Mouse (Mus musculus): ENCODE measurements around the gene Nt5c1a. TPM values are rescaled to one million over a fixed set of nuclear protein-coding genes. Genes with fewer than 3 reads are reported as not detected.
"Not testable (repeated sequence)": the region's sequence is repeated elsewhere in the genome, so short reads cannot be mapped to it uniquely, and the experiment has no call there.

Gene Nt5c1a
- 0.37 and 0.39 TPM in 2 replicates for polyA plus RNA-seq (2014; fragmentation: Nextera tagmentation; extraction: Ambion mirVana)

- H3K27me3 ChIP-seq (ENCODE audit: control insufficient read depth, insufficient read depth, low read length) = peaks cover 52% of the 10 kb centered on the region
- H3K4me1 ChIP-seq (ENCODE audit: control insufficient read depth, insufficient read depth, low read length) = peaks cover 11% of the 10 kb centered on the region
- H3K4me2 ChIP-seq = peak within 1 kb of the TSS; percentile 88
- H3K4me3 ChIP-seq (ENCODE audit: low read depth, low read length) = peak within 1 kb of the TSS; percentile 48
- no peak within 1 kb of the TSS for H3K27ac ChIP-seq (ENCODE audit: low read depth, low read length)
- H3K36me3 ChIP-seq (ENCODE audit: control insufficient read depth, insufficient read depth, low read length) = no peaks in the 10 kb centered on the region
- ATAC-seq (replicated peaks; ENCODE audit: insufficient number of reproducible peaks, low FRiP score, low TSS enrichment) = no peak
- WGBS (ENCODE audit: insufficient replicate concordance) = 1% methylated on average over 58 of the region's 58 CpGs
- H3K9me3 ChIP-seq (replicated peaks; ENCODE audit: control insufficient read depth, low read length) = no peaks in the 10 kb centered on the region
- H3K9ac ChIP-seq (ENCODE audit: low read depth, low read length) = peak within 1 kb of the TSS; percentile 65
Measured at GRCm38 (mm10) chr4:123201186-123202093, at the start of gene Nt5c1a. Nt5c1a (plus strand) TSS chr4:123201504.

DNA sequence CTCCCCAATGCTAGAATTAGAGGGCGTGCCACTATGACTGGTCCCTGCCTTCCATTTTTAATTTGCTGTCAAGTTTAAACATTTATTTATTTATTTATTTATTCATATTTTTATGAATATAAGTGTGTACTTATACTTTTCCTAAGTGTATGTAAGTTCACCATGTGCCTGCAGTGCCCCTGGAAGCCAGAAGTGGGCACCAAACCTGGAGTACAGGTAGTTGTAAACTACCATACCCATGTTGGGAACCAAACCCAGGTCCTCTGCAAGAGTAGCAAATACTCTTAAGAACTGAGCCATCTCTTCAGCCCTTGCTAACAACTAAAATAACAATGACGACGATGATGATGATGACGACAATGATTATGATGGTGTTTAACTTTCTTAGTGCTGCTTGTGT is 49.3 kb upstream of the Nt5c1a start:
- no peak for ATAC-seq (replicated peaks; ENCODE audit: insufficient number of reproducible peaks, low FRiP score, low TSS enrichment)
- Histone ChIP-seq H3K4me2 (no peak overlapping the region), H3K36me3 (ENCODE audit: control insufficient read depth, insufficient read depth, low read length) (no peaks in the 10 kb centered on the region), H3K9ac (ENCODE audit: low read depth, low read length) (no peak overlapping the region), H3K27me3 (ENCODE audit: control insufficient read depth, insufficient read depth, low read length) (peaks cover 5% of the 10 kb centered on the region), H3K27ac (ENCODE audit: low read depth, low read length) (no peak overlapping the region), H3K9me3 (replicated peaks; ENCODE audit: control insufficient read depth, low read length) (no peaks in the 10 kb centered on the region), H3K4me1 (ENCODE audit: control insufficient read depth, insufficient read depth, low read length) (no peaks in the 10 kb centered on the region), H3K4me3 (ENCODE audit: low read depth, low read length) (no peak overlapping the region)
- 69% methylated on average over 4 of the region's 4 CpGs for WGBS (ENCODE audit: insufficient replicate concordance)

- ATAC-seq (replicated peaks; ENCODE audit: insufficient number of reproducible peaks, low FRiP score, low TSS enrichment) = no peak
- no peak overlapping the region for H3K4me3 ChIP-seq (ENCODE audit: low read depth, low read length)
- H3K9ac ChIP-seq (ENCODE audit: low read depth, low read length) = no peak overlapping the region
- H3K4me1 ChIP-seq (ENCODE audit: control insufficient read depth, insufficient read depth, low read length) = no peaks in the 10 kb centered on the region
- H3K27me3 ChIP-seq (ENCODE audit: control insufficient read depth, insufficient read depth, low read length) = peaks cover 3% of the 10 kb centered on the region
- no peak overlapping the region for H3K4me2 ChIP-seq
- H3K36me3 ChIP-seq (ENCODE audit: control insufficient read depth, insufficient read depth, low read length) = no peaks in the 10 kb centered on the region
- H3K27ac ChIP-seq (ENCODE audit: low read depth, low read length) = no peak overlapping the region
- WGBS (ENCODE audit: insufficient replicate concordance) = 36% methylated on average over 5 of the region's 5 CpGs
- no peaks in the 10 kb centered on the region for H3K9me3 ChIP-seq (replicated peaks; ENCODE audit: control insufficient read depth, low read length)
Measured at GRCm38 (mm10) chr4:123152976-123153375, 48.3 kb upstream of the Nt5c1a start.

- Histone ChIP-seq H3K36me3 (ENCODE audit: control insufficient read depth, insufficient read depth, low read length) (no peaks in the 10 kb centered on the region), H3K27me3 (ENCODE audit: control insufficient read depth, insufficient read depth, low read length) (peaks cover 5% of the 10 kb centered on the region), H3K4me3 (ENCODE audit: low read depth, low read length) (no peak overlapping the region), H3K4me2 (no peak overlapping the region), H3K4me1 (ENCODE audit: control insufficient read depth, insufficient read depth, low read length) (no peaks in the 10 kb centered on the region), H3K9me3 (replicated peaks; ENCODE audit: control insufficient read depth, low read length) (no peaks in the 10 kb centered on the region), H3K27ac (ENCODE audit: low read depth, low read length) (no peak overlapping the region), H3K9ac (ENCODE audit: low read depth, low read length) (no peak overlapping the region)
- WGBS (ENCODE audit: insufficient replicate concordance) = 28% methylated on average over 4 of the region's 4 CpGs
- no peak for ATAC-seq (replicated peaks; ENCODE audit: insufficient number of reproducible peaks, low FRiP score, low TSS enrichment)
Measured at GRCm38 (mm10) chr4:123155004-123155403, 46.3 kb upstream of the Nt5c1a start.

DNA sequence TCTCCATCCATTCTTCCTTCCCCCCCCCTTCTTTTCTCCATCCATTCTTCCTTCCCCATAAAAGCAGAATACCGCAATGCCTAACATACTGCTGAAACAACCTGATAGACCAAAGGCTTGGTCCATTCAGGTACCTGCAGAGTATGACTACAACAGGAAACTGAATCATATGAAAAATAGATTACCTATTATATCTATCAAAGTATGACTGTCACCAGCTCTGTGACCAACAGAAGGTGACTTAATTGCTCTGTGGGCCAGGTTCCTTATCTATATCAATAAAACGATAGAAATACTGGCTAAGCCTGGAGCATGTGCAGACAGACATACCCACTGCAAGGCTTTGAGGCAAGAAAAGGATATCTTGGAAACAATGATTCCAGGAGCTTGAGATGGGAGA is 45.9 kb upstream of the Nt5c1a start:
- WGBS (ENCODE audit: insufficient replicate concordance) = 53% methylated on average over 2 of the region's 2 CpGs
- no peaks in the 10 kb centered on the region for H3K4me1 ChIP-seq (ENCODE audit: control insufficient read depth, insufficient read depth, low read length)
- ATAC-seq (replicated peaks; ENCODE audit: insufficient number of reproducible peaks, low FRiP score, low TSS enrichment) = no peak
- H3K27me3 ChIP-seq (ENCODE audit: control insufficient read depth, insufficient read depth, low read length) = peaks cover 8% of the 10 kb centered on the region
- H3K4me2 ChIP-seq = no peak overlapping the region
- no peak overlapping the region for H3K27ac ChIP-seq (ENCODE audit: low read depth, low read length)
- no peak overlapping the region for H3K9ac ChIP-seq (ENCODE audit: low read depth, low read length)
- no peak overlapping the region for H3K4me3 ChIP-seq (ENCODE audit: low read depth, low read length)
- H3K36me3 ChIP-seq (ENCODE audit: control insufficient read depth, insufficient read depth, low read length) = no peaks in the 10 kb centered on the region
- H3K9me3 ChIP-seq (replicated peaks; ENCODE audit: control insufficient read depth, low read length) = no peaks in the 10 kb centered on the region

DNA sequence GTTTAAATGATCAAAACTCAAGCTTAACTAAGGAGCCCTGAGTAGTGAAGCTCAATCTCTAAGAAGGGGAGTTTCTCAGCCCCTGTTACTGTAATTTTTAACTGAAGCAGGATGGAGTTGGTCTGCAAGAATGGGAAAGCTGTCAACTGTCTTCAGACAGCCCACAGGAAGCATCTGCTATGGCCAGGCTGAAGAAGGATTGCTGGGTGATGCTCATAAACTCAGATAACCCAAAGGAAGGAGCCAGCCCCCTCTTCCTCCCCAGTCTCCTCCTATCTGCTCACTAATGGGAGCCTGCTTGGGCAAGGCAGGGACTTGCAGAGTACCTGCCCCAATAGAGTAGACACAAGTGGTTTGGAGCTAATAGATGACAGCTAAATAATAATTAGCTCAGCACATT is 45.5 kb upstream of the Nt5c1a start:
- Histone ChIP-seq H3K4me1 (ENCODE audit: control insufficient read depth, insufficient read depth, low read length) (no peaks in the 10 kb centered on the region), H3K4me2 (no peak overlapping the region), H3K9me3 (replicated peaks; ENCODE audit: control insufficient read depth, low read length) (no peaks in the 10 kb centered on the region), H3K27me3 (ENCODE audit: control insufficient read depth, insufficient read depth, low read length) (peaks cover 11% of the 10 kb centered on the region), H3K9ac (ENCODE audit: low read depth, low read length) (no peak overlapping the region), H3K4me3 (ENCODE audit: low read depth, low read length) (no peak overlapping the region), H3K36me3 (ENCODE audit: control insufficient read depth, insufficient read depth, low read length) (no peaks in the 10 kb centered on the region), H3K27ac (ENCODE audit: low read depth, low read length) (no peak overlapping the region)
- ATAC-seq (replicated peaks; ENCODE audit: insufficient number of reproducible peaks, low FRiP score, low TSS enrichment) = no peak

- Histone ChIP-seq H3K9me3 (replicated peaks; ENCODE audit: control insufficient read depth, low read length) (no peaks in the 10 kb centered on the region), H3K9ac (ENCODE audit: low read depth, low read length) (no peak overlapping the region), H3K36me3 (ENCODE audit: control insufficient read depth, insufficient read depth, low read length) (no peaks in the 10 kb centered on the region), H3K4me2 (no peak overlapping the region), H3K27ac (ENCODE audit: low read depth, low read length) (no peak overlapping the region), H3K4me1 (ENCODE audit: control insufficient read depth, insufficient read depth, low read length) (peaks cover 4% of the 10 kb centered on the region; the same call in 1 of the 2 replicates), H3K4me3 (ENCODE audit: low read depth, low read length) (no peak overlapping the region), H3K27me3 (ENCODE audit: control insufficient read depth, insufficient read depth, low read length) (peaks cover 12% of the 10 kb centered on the region)
- ATAC-seq (replicated peaks; ENCODE audit: insufficient number of reproducible peaks, low FRiP score, low TSS enrichment) = no peak
- 74% methylated on average over 6 of the region's 6 CpGs for WGBS (ENCODE audit: insufficient replicate concordance)
Measured at GRCm38 (mm10) chr4:123160571-123160970, 40.7 kb upstream of the Nt5c1a start.

GRCm38 (mm10) chr4:123161251-123161650 is 40.1 kb upstream of the Nt5c1a start:
- not testable (repeated sequence) for ATAC-seq (replicated peaks; ENCODE audit: insufficient number of reproducible peaks, low FRiP score, low TSS enrichment); H3K4me2 ChIP-seq; H3K36me3 ChIP-seq (ENCODE audit: control insufficient read depth, insufficient read depth, low read length); H3K4me3 ChIP-seq (ENCODE audit: low read depth, low read length); H3K9me3 ChIP-seq (replicated peaks; ENCODE audit: control insufficient read depth, low read length); H3K9ac ChIP-seq (ENCODE audit: low read depth, low read length); H3K27ac ChIP-seq (ENCODE audit: low read depth, low read length); H3K4me1 ChIP-seq (ENCODE audit: control insufficient read depth, insufficient read depth, low read length)
- WGBS (ENCODE audit: insufficient replicate concordance) = 86% methylated on average over 3 of the region's 3 CpGs
- H3K27me3 ChIP-seq (ENCODE audit: control insufficient read depth, insufficient read depth, low read length) = peaks cover 12% of the 10 kb centered on the region

All from heart, embryonic 11.5 days (tissue).